Comparison of ENCODE assay signal across 7 mouse cellular contexts in genomic region chr17:28133193-28133592, GRCm38 (mm10). TPM values are rescaled to one million over a fixed set of nuclear protein-coding genes. Genes with fewer than 3 reads are reported as not detected.
A peak's percentile ranks its signal among the peaks of the same experiment; 100 is the strongest.
DNase-seq lines count a peak whose midpoint lies in the region; ATAC-seq and TF ChIP-seq lines count a peak whose summit lies in the region.

No protein-coding gene starts in this region.

- peak; percentile 75 for TF ChIP-seq CTCF in C2C12 (IDR thresholded peaks at IDR 0.05; ENCODE audit: control insufficient read depth, insufficient read depth, insufficient read length)

- intact Hi-C loops in heart, postnatal 10 days (cut with DNase I): loop anchor here (1.0 kb wide), 1 partner anchor 48 kb away; no protein-coding TSS in a partner anchor

- DNase-seq in MEL-GATA-1-ER (ENCODE audit: extremely low read depth, low read depth): peak; percentile 7
- DNase-seq in embryo, embryonic 11.5 days (ENCODE audit: low read depth, low spot score): peak; percentile 54
- peak; percentile 67 to 81 for DNase-seq in heart, postnatal 10 days
- DNase-seq in left cerebral cortex, adult 11 months (ENCODE audit: low spot score): peak; percentile 17
- peak; percentile 11 for DNase-seq in spleen, adult 12 weeks (ENCODE audit: low spot score)

- peak; percentile 80 for ATAC-seq in megakaryocyte progenitor cell, adult 5-6 weeks (replicated peaks; ENCODE audit: poor library complexity)

- peaks cover 59% of the 10 kb centered on the region for H3K27me3 ChIP-seq in C2C12 (ENCODE audit: control insufficient read depth, insufficient read depth, insufficient read length)

- no peaks in the 10 kb centered on the region for H3K79me3 ChIP-seq in C2C12 (ENCODE audit: low read depth)

- H3ac ChIP-seq in C2C12 (ENCODE audit: control insufficient read depth, insufficient read length, low read depth): no peak overlapping the region

- H3K79me2 ChIP-seq in C2C12 (ENCODE audit: control insufficient read depth, insufficient read depth): no peaks in the 10 kb centered on the region

- H3K4me3 ChIP-seq in C2C12 (ENCODE audit: insufficient read depth, poor library complexity, severe bottlenecking): no peak overlapping the region

- H3K36me3 ChIP-seq in C2C12 (ENCODE audit: control insufficient read depth, insufficient read depth): no peaks in the 10 kb centered on the region

TF ChIP-seq in C2C12, 6 proteins besides CTCF, POLR2A, EP300 and RAD21:
- TF ChIP-seq CEBPB (IDR thresholded peaks at IDR 0.05; ENCODE audit: low read depth): no peak
- no peak for TF ChIP-seq MAX (IDR thresholded peaks at IDR 0.05)
- TF ChIP-seq USF1 (IDR thresholded peaks at IDR 0.05; ENCODE audit: low read depth): no peak
- no peak for TF ChIP-seq MYOG (IDR thresholded peaks at IDR 0.05; ENCODE audit: control insufficient read depth, extremely low read depth, insufficient read length)
- no peak for TF ChIP-seq MYOD1 (IDR thresholded peaks at IDR 0.05; ENCODE audit: control insufficient read depth, insufficient read length, low read depth)

RNA-seq across cellular contexts. Expression of gene Scube3, which starts 8.7 kb away (rescaled TPM):
- 0.09 TPM for polyA plus RNA-seq in C2C12 (2012; fragmentation: generic; extraction: Trizol)
- 1 to 10 TPM in 1 of 2 experiments, under 1 TPM in 1; 0.82 to 1.0 TPM for total RNA-seq in heart, postnatal 10 days (2021)
- 0.02 and 0.07 TPM in 2 replicates for total RNA-seq in megakaryocyte progenitor cell, adult 5-6 weeks (2015)
- total RNA-seq in megakaryocyte progenitor cell, adult 5-6 weeks (2017): 0.08 and 0.14 TPM in 2 replicates

RNA-seq across cellular contexts. Expression of gene Zfp523, which starts 43.7 kb away (rescaled TPM):
- polyA plus RNA-seq in C2C12 (2012; fragmentation: generic; extraction: Trizol): 21.0 TPM
- 10 to 100 TPM; 21.4 to 26.9 TPM for total RNA-seq in heart, postnatal 10 days (2021)
- 11.8 and 13.1 TPM in 2 replicates for total RNA-seq in megakaryocyte progenitor cell, adult 5-6 weeks (2015)
- total RNA-seq in megakaryocyte progenitor cell, adult 5-6 weeks (2017): 13.5 and 18.5 TPM in 2 replicates

RNA-seq across cellular contexts. Expression of gene Tcp11, which starts 52.8 kb away (rescaled TPM):
- polyA plus RNA-seq in C2C12 (2012; fragmentation: generic; extraction: Trizol): not detected
- total RNA-seq in heart, postnatal 10 days (2021): under 1 TPM; 0.12 to 0.25 TPM
- 0.67 and 1.4 TPM in 2 replicates for total RNA-seq in megakaryocyte progenitor cell, adult 5-6 weeks (2015)
- total RNA-seq in megakaryocyte progenitor cell, adult 5-6 weeks (2017): 2.4 and 2.5 TPM in 2 replicates

Comparison
In these comparisons a context has a peak if more than half of its experiments do, and no peak if none do; other contexts are left out.
1. DNase-seq: peak in every context shown above with its lines; median percentile 74 in heart, postnatal 10 days; 54 in embryo, embryonic 11.5 days; 17 in left cerebral cortex, adult 11 months; 11 in spleen, adult 12 weeks; 7 in MEL-GATA-1-ER.